Mouse (Mus musculus): ENCODE measurements around the gene Pnliprp1. TPM values are rescaled to one million over a fixed set of nuclear protein-coding genes. Genes with fewer than 3 reads are reported as not detected.

Pnliprp1 gene
- polyA plus RNA-seq (2012; rRNA removed) = not detected in 2 replicates

DNA sequence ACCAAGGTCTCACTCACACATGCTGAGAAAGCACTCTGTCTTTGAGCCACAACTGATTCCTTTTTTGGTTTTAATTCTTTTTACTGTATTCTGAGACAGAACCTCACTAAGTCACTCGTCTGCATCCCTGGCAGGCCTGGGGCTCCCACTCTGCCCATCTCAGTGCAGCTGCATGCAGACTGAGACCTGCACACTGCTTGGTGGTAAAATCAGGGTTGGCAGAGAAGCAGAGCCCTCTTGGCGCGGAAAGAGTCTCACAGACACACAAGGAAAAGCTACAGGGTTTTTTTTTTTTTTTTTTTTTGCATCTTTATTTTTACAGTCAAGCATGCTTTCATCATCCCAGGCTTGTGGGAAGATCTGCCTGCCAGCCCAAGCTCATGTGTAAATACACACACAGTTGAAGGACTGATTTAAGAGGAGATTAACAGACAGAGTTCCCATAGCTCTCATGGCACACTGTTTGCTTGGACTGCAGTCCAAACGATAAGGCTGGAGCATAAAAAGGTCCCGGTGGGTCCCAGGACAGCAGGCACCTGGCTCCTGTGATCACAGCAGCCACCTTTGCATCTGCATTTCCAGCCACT, at the start of gene Pnliprp1:
Pnliprp1 (plus strand) TSS at position 443 of the 587 bp plus-strand sequence.
- H3K4me3 ChIP-seq (ENCODE audit: insufficient read depth, low read length) = no peak within 1 kb of the TSS
- no peaks in the 10 kb centered on the region for H3K4me1 ChIP-seq (ENCODE audit: control insufficient read depth, insufficient read depth, low read length)
- TF ChIP-seq POLR2A (IDR thresholded peaks at IDR 0.05; ENCODE audit: extremely low read depth, insufficient read depth, low read length) (no peak), CTCF (IDR thresholded peaks at IDR 0.05; ENCODE audit: extremely low read depth, insufficient read depth, low read length) (no peak)
- no peak within 1 kb of the TSS for H3K27ac ChIP-seq (ENCODE audit: insufficient read depth, low read length)

DNA sequence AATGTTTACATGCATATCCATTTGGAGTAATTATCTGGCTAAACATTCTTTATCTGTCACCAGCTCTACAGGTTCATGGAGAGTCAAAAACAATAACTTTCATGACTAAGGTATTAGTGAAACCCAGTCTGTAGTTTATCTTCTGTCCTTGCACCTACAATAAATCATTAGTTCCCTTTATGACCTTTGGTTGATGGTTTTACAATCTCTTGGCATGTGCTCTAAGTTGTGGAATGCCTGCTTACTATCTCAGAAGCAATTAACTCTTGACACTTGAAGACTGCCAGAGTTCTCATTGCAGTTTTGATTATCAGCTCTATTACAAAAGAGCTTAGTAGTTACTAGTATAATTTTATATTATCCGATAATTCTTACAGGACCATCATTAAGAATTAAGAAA, 39.8 kb upstream of the Pnliprp1 start:
- Histone ChIP-seq H3K27ac (ENCODE audit: insufficient read depth, low read length) (no peak overlapping the region), H3K4me3 (ENCODE audit: insufficient read depth, low read length) (no peak overlapping the region), H3K4me1 (ENCODE audit: control insufficient read depth, insufficient read depth, low read length) (no peaks in the 10 kb centered on the region)
- TF ChIP-seq CTCF (IDR thresholded peaks at IDR 0.05; ENCODE audit: extremely low read depth, insufficient read depth, low read length) (no peak), POLR2A (IDR thresholded peaks at IDR 0.05; ENCODE audit: extremely low read depth, insufficient read depth, low read length) (no peak)

DNA sequence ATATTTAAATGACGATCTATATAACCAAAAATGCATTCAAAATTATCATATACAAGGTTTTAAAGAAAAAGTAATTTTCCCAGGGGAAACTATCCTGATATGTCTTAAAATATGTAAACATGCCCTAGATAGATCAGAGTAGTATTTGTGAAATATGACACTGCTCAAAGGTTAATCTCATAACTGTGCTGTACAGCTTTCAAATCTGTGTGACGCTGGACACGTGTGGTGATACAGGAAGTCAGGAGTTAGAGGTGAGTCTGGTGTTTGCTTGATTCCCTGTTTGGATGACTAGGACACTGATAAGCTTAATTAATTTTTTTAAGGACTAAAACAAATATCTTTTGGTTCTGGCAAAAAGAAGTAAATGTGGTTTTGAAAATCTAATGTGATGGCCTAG, 33.4 kb upstream of the Pnliprp1 start:
- no peak overlapping the region for H3K27ac ChIP-seq (ENCODE audit: insufficient read depth, low read length)
- TF ChIP-seq POLR2A (IDR thresholded peaks at IDR 0.05; ENCODE audit: extremely low read depth, insufficient read depth, low read length) = no peak
- TF ChIP-seq CTCF (IDR thresholded peaks at IDR 0.05; ENCODE audit: extremely low read depth, insufficient read depth, low read length) = no peak
- no peaks in the 10 kb centered on the region for H3K4me1 ChIP-seq (ENCODE audit: control insufficient read depth, insufficient read depth, low read length)
- no peak overlapping the region for H3K4me3 ChIP-seq (ENCODE audit: insufficient read depth, low read length)

DNA sequence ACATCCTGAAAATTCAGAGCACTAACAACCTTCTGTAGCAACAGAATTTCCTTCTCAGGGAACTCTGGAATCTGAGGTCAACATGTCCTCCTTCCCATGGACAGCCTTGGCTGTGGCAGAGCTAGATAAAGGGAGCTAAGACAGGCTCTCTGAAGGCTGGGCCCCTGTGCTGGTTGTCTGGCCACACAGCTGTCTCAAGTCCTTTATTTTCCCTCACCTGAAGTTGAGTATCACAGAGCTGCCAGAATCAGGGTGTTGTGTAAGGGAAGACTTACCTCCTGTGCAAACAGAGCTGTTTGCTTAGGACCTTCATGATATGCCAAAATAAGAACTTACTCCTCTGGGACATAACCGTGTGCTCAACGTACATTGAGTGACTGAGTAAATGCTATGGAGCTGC, 32.5 kb upstream of the Pnliprp1 start:
- Histone ChIP-seq H3K4me3 (ENCODE audit: insufficient read depth, low read length) (no peak overlapping the region), H3K4me1 (ENCODE audit: control insufficient read depth, insufficient read depth, low read length) (no peaks in the 10 kb centered on the region), H3K27ac (ENCODE audit: insufficient read depth, low read length) (no peak overlapping the region)
- TF ChIP-seq CTCF (IDR thresholded peaks at IDR 0.05; ENCODE audit: extremely low read depth, insufficient read depth, low read length) = no peak

DNA sequence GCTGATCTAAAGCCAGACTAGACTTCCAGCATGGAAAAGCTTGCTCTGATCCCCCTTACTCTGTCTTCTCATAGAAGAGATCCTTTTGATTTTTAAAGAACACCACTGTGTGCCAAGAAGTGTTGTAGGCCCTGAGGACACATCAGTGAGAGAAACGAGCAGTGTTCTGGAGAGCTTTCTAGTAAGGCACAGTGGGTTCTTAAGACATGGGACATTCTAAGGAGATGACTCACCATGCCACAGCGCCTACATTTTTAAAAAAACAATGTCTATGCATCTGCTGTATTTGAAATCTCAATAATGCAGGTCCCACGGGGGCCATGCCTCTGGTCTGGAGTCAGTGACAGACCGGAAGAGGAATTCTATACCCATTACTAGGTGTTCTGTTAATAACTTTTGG, 24.1 kb upstream of the Pnliprp1 start:
- Histone ChIP-seq H3K4me3 (ENCODE audit: insufficient read depth, low read length) (no peak overlapping the region), H3K4me1 (ENCODE audit: control insufficient read depth, insufficient read depth, low read length) (no peaks in the 10 kb centered on the region; the same call in 1 of the 2 replicates), H3K27ac (ENCODE audit: insufficient read depth, low read length) (no peak overlapping the region)
- TF ChIP-seq CTCF (IDR thresholded peaks at IDR 0.05; ENCODE audit: extremely low read depth, insufficient read depth, low read length) (no peak), POLR2A (IDR thresholded peaks at IDR 0.05; ENCODE audit: extremely low read depth, insufficient read depth, low read length) (no peak)

DNA sequence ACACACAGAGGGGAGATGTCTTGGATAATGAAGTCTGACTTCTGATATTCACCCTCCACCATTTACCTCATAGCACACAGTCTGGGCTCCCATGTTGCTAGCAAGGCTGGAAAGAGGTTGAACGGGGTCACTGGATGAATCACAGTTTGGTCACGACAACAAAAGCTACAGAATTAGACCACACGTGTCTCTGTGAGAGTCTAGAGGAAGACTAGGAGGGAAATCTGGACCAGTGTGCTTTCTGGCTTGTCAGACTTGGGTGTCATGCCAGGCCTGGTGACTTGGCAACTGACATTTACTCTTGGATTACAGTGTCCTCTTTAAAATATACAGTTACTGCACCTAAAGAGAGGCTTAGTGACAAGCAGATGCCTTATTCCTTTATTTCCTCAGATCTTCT, 20.1 kb upstream of the Pnliprp1 start:
- no peak overlapping the region for H3K4me3 ChIP-seq (ENCODE audit: insufficient read depth, low read length)
- no peak overlapping the region for H3K27ac ChIP-seq (ENCODE audit: insufficient read depth, low read length)
- no peak for TF ChIP-seq CTCF (IDR thresholded peaks at IDR 0.05; ENCODE audit: extremely low read depth, insufficient read depth, low read length)
- no peak for TF ChIP-seq POLR2A (IDR thresholded peaks at IDR 0.05; ENCODE audit: extremely low read depth, insufficient read depth, low read length)
- no peaks in the 10 kb centered on the region; the same call in 1 of the 2 replicates for H3K4me1 ChIP-seq (ENCODE audit: control insufficient read depth, insufficient read depth, low read length)

DNA sequence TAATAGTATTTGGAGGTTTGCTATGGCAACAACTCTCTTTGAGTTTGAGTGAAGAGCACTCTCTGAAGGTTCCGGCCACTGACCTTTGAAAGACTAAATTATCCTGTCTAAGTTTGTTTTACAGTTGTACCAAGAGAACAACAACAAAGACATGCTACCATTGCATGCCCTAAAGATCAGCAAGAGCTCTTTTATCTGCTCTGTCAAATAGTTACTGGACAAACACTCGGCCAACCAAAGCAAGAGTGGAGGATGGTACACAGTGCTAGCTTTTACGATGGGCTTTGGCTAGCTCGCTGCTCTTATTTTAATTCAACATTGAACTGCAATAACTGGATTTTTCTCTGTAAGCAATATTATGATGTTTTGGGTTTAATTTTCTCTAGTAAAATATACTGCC, 10.8 kb upstream of the Pnliprp1 start:
- Histone ChIP-seq H3K27ac (ENCODE audit: insufficient read depth, low read length) (no peak overlapping the region), H3K4me1 (ENCODE audit: control insufficient read depth, insufficient read depth, low read length) (no peaks in the 10 kb centered on the region), H3K4me3 (ENCODE audit: insufficient read depth, low read length) (no peak overlapping the region)
- TF ChIP-seq POLR2A (IDR thresholded peaks at IDR 0.05; ENCODE audit: extremely low read depth, insufficient read depth, low read length) = no peak

DNA sequence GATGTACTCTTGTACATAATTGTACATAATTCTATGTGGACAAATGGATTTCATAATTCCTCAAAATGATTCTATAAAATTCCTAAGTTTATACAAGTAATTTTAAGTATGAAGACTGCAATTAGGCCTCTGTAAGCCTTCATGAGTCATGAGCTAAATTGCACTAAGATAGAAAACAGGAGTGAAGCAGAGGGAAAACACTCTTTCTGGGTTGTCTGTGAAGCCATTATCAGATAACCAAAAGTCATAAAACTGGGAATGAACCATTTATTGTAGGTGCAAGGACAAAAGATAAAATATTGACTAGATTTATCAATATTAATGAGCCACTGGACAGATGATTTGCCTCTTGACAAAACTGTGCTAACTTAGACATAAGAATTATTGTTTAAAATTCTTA, 8.2 kb upstream of the Pnliprp1 start:
- no peak for TF ChIP-seq POLR2A (IDR thresholded peaks at IDR 0.05; ENCODE audit: extremely low read depth, insufficient read depth, low read length)
- no peak for TF ChIP-seq CTCF (IDR thresholded peaks at IDR 0.05; ENCODE audit: extremely low read depth, insufficient read depth, low read length)
- no peak overlapping the region for H3K4me3 ChIP-seq (ENCODE audit: insufficient read depth, low read length)
- H3K27ac ChIP-seq (ENCODE audit: insufficient read depth, low read length) = no peak overlapping the region
- H3K4me1 ChIP-seq (ENCODE audit: control insufficient read depth, insufficient read depth, low read length) = no peaks in the 10 kb centered on the region

DNA sequence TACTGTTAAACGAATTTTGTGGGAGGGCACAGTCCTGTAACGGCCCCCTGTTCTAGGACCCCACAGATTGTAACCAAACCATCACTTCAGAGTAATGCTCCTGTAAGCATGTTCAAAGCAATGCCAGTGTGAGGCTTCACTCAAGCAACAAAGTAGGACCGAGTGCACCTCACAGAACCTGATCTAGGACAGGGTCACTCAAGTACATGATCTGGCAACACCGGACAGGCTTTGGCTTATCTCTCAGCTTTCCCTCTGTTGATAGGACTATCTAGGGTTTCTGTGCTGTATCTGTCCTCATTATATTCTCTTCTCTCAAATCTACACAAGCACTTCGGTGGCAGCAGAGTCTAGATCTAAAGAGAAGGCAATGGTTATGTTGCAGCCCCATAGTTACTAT, 2.1 kb upstream of the Pnliprp1 start:
- Histone ChIP-seq H3K4me1 (ENCODE audit: control insufficient read depth, insufficient read depth, low read length) (no peaks in the 10 kb centered on the region), H3K4me3 (ENCODE audit: insufficient read depth, low read length) (no peak overlapping the region), H3K27ac (ENCODE audit: insufficient read depth, low read length) (no peak overlapping the region)
- TF ChIP-seq CTCF (IDR thresholded peaks at IDR 0.05; ENCODE audit: extremely low read depth, insufficient read depth, low read length) (no peak), POLR2A (IDR thresholded peaks at IDR 0.05; ENCODE audit: extremely low read depth, insufficient read depth, low read length) (no peak)

DNA sequence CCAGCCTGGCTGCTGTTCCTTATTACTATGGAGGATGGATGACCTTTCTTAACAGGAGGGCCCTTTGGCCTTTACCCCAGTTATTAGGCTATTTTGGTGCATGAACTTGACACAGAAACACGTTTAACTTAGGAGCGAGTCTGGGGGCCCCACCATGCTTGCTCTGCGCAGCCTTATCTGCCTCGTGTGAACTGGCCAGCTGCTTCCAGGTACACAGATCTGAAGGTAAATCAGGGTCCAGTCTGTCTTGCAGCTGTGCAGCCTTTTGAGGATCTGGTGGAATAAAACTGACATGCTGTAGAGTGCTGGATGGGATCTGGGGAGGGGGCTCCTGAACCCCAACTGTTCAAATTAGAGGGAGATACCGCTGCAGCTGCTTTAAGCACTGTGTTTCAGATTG, 931 bp upstream of the Pnliprp1 start:
- no peak overlapping the region for H3K27ac ChIP-seq (ENCODE audit: insufficient read depth, low read length)
- TF ChIP-seq POLR2A (IDR thresholded peaks at IDR 0.05; ENCODE audit: extremely low read depth, insufficient read depth, low read length) = no peak
- no peak for TF ChIP-seq CTCF (IDR thresholded peaks at IDR 0.05; ENCODE audit: extremely low read depth, insufficient read depth, low read length)
- no peaks in the 10 kb centered on the region for H3K4me1 ChIP-seq (ENCODE audit: control insufficient read depth, insufficient read depth, low read length)
- no peak overlapping the region for H3K4me3 ChIP-seq (ENCODE audit: insufficient read depth, low read length)

Data from cortical plate, adult 2 months (tissue).